Mouse (Mus musculus) stomach, postnatal 0 days (tissue): Measurements from ENCODE around the gene Kmt5a.

ENCODE experiments used
- CTCF ChIP-seq: IDR thresholded peaks from 2 replicates; pipeline ENCODE4 v1.5.1; 2016; ENCODE audit warnings: antibody characterized with exemption, low read depth, mild to moderate bottlenecking, moderate library complexity
- EP300 ChIP-seq: optimal IDR thresholded peaks from 2 replicates; pipeline ENCODE3; 2016; ENCODE audit warnings: antibody characterized with exemption

DNA sequence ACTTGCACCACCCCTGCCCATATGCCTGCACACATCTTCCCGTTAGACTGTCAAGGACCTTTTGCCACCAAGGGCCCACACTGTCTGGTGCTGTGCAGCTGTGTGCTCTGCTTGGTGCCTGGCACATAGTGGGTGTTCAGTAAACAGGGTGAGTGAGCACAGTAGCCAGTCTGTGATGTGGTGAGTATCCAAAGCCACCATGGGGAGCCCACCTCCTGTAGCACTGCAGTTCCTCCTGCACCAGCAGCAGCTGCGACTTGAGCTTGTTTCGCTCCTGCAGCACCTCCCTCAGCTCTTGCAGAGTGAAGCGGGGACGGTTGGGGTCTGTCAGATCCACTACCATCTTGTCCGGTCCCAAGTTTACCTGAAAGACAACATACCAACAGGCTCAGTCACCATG is 29.8 kb downstream of the Kmt5a start:
- TF ChIP-seq CTCF (no peak), EP300 (no peak)
